Mouse (Mus musculus) embryo, embryonic 11.5 days (tissue): Measurements from ENCODE around the gene Rybp.
A peak's percentile ranks its signal among the peaks of the same experiment; 100 is the strongest.

Experiments used
- DNase-seq: peaks from one replicate; pipeline ENCODE4 v3.0.0-alpha.2; 2012; ENCODE audit warnings: low read depth, low spot score

Gene Rybp

GRCm38 (mm10) chr6:100287334-100288015, at the start of gene Rybp:
Gene Rybp (minus strand): TSS chr6:100287485.
- peak; percentile 86 for DNase-seq

- peak; percentile 9 for DNase-seq
Measured at GRCm38 (mm10) chr6:100336591-100337148, 49.4 kb upstream of the Rybp start.

GRCm38 (mm10) chr6:100335506-100336144, 48.3 kb upstream of the Rybp start:
- peak; percentile 27 for DNase-seq

GRCm38 (mm10) chr6:100333745-100334144, 46.5 kb upstream of the Rybp start:
- DNase-seq = no peak

- DNase-seq = no peak
Measured at GRCm38 (mm10) chr6:100332479-100332878, 45.2 kb upstream of the Rybp start.

GRCm38 (mm10) chr6:100331582-100331981, 44.3 kb upstream of the Rybp start:
- no peak for DNase-seq

GRCm38 (mm10) chr6:100331055-100331454, 43.8 kb upstream of the Rybp start:
- no peak for DNase-seq

GRCm38 (mm10) chr6:100329542-100329941, 42.3 kb upstream of the Rybp start:
- no peak for DNase-seq

- no peak for DNase-seq
Measured at GRCm38 (mm10) chr6:100327050-100327449, 39.8 kb upstream of the Rybp start.

- no peak for DNase-seq
Measured at GRCm38 (mm10) chr6:100323756-100324430, 36.6 kb upstream of the Rybp start.

- no peak for DNase-seq
Measured at GRCm38 (mm10) chr6:100322561-100322960, 35.3 kb upstream of the Rybp start.

GRCm38 (mm10) chr6:100322145-100322544, 34.9 kb upstream of the Rybp start:
- no peak for DNase-seq

- DNase-seq = no peak
Measured at GRCm38 (mm10) chr6:100314201-100314600, 26.9 kb upstream of the Rybp start.

- DNase-seq = no peak
Measured at GRCm38 (mm10) chr6:100311167-100311566, 23.9 kb upstream of the Rybp start.

- no peak for DNase-seq
Measured at GRCm38 (mm10) chr6:100304831-100305230, 17.5 kb upstream of the Rybp start.

- DNase-seq = no peak
Measured at GRCm38 (mm10) chr6:100301410-100302108, 14.3 kb upstream of the Rybp start.

- DNase-seq = no peak
Measured at GRCm38 (mm10) chr6:100300831-100301230, 13.5 kb upstream of the Rybp start.

GRCm38 (mm10) chr6:100298945-100299344, 11.7 kb upstream of the Rybp start:
- DNase-seq = no peak

GRCm38 (mm10) chr6:100297536-100297935, 10.3 kb upstream of the Rybp start:
- DNase-seq = no peak

GRCm38 (mm10) chr6:100292411-100292810, 5.1 kb upstream of the Rybp start:
- DNase-seq = no peak

- no peak for DNase-seq
Measured at GRCm38 (mm10) chr6:100289058-100289457, 1.8 kb upstream of the Rybp start.

- DNase-seq = no peak
Measured at GRCm38 (mm10) chr6:100288730-100289035, 1.4 kb upstream of the Rybp start.
